Mouse (Mus musculus): Measurements from ENCODE around the gene Hilpda.

DNA sequence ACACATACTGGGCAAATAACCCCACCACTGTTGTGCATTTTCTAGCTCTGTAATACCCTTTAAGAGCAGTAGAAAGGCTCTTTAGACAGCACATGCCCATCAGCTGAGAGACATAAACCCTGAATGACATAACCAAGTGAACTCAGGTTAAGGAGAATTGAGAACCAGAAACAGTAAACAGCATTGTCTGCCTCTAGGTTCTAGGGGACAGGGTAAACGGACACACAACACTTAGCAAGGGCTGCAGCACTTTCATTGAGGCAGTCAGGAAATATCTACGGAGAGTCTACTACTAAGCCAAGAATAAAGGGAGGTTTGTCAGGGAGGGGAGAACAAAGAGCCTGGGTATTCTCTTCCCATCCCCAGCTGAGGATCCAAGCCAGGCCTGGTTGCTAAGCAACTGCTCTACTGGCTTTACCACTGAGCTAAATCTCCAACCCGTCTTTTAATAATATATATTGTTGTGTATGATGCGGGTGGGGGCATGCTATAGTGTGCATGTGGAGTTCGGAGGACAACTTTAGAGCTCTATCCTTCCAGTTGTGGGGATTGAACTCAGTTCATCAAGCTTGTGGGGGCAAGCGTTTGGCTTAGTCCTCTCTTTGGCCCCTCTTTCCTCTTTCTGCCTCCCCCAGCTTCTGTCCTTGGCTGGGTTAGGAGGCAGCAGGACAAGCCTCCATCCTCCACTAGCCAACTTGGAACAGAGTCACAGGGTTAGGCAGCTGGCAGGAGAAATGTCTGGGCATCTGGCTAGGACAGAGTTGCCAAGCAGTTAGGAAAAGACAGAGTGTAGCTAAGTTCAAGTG, 8.4 kb upstream of the Hilpda start:
- TF ChIP-seq GATA1 (IDR thresholded peaks at IDR 0.05; ENCODE audit: borderline replicate concordance, low read length) = no peak
- TF ChIP-seq FLI1 (IDR thresholded peaks at IDR 0.05; ENCODE audit: low read length) = no peak

Data from megakaryocyte, embryonic 14.5 days (primary cell).